Comparison of ENCODE assay signal across 8 mouse cellular contexts in the genomic region with DNA sequence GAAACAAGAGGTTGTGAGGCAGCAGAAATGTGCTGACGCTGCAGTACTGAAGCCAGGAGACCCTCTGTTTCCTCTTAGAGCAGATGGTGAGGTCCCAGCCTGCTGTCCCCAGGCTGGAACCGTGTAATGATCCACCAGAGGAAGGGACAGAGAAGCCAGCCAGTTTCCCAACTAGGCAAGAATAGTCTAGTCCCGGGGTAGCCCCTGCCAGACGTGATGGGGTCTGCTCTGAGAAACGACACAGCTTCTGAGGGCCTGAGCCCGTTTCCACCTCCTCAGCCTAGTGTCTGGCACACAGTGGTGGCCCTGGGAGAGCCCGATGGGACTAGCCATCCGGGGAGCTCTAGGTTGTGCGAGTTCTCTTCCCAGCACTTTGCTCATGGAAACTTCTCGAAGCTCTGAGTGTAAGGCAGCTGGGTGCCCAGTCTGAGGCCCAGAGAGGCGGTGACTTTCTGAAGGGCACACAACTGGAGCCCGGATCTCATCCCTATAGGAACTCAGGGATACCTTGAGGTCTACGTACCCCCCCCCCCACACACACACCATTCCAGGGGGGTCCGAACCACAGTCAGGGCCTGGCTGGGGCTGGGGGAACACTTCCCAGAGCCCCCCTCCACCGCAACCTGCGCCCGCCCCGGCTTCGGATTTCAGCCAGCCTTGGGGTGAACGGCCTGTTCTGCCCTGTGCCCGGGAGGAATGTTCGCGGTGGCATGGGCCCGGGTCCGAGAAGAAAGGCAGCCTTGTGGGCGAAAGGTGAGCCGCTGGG. TPM values are rescaled to one million over a fixed set of nuclear protein-coding genes. Genes with fewer than 3 reads are reported as not detected.
DNase-seq lines count a peak whose midpoint lies in the region; ATAC-seq and TF ChIP-seq lines count a peak whose summit lies in the region.
"Had no signal": no experiment of that assay in that cellular context is flagged by ENCODE, and none has a peak within 500 bp of the region (broad histone marks: within the 10 kb centered on the region; RNA-seq: fewer than 3 reads in every experiment).

No protein-coding gene starts in this region.

- no peak for DNase-seq in spleen, adult 2 months (ENCODE audit: low read depth in 1 of 2, low spot score in 2 of 2)
- no peak for DNase-seq in spleen, adult 18-20 months
- DNase-seq in liver, embryonic 13.5 days: no peak
- no peak for DNase-seq in frontal cortex, postnatal 10 days (ENCODE audit: low spot score in 2 of 2)
- no peak for DNase-seq in yolk sac, embryonic 10.5 days (ENCODE audit: low spot score)
- DNase-seq in spleen, postnatal 4 days (ENCODE audit: low spot score in 2 of 2): no peak
- DNase-seq: adrenal gland, postnatal 36 days had no signal

- peak overlapping the region; percentile 68 for H3K9ac ChIP-seq in heart, embryonic 14.5 days (ENCODE audit: low read length)
- 0 out of 2 replicates have a peak overlapping the region, but pooled peaks have one; percentile 1 for H3K9ac ChIP-seq in liver, embryonic 13.5 days

- H3K27ac ChIP-seq in spleen, adult 2 months (ENCODE audit: insufficient read depth, low read length): peak overlapping the region; percentile 36; the same call in 1 of the 2 replicates
- H3K27ac ChIP-seq in heart, embryonic 14.5 days (replicated peaks in 1 of 2; ENCODE audit: control insufficient read depth in 1 of 2, insufficient read depth in 1 of 2, low read depth in 2 of 2, low read length in 2 of 2): peak overlapping the region; percentile 44 to 71
- peak overlapping the region; percentile 2; the same call in 1 of the 2 replicates for H3K27ac ChIP-seq in liver, embryonic 13.5 days

- no peaks in the 10 kb centered on the region; the same call in 1 of the 2 replicates for H3K4me1 ChIP-seq in spleen, adult 2 months (ENCODE audit: control insufficient read depth, insufficient read depth, insufficient read length)
- peaks cover 40 to 47% of the 10 kb centered on the region in 2 experiments for H3K4me1 ChIP-seq in heart, embryonic 14.5 days (ENCODE audit: control insufficient read depth in 2 of 2, insufficient read depth in 2 of 2, low read length in 2 of 2)
- H3K4me1 ChIP-seq in liver, embryonic 13.5 days (replicated peaks): peaks cover 5% of the 10 kb centered on the region

- no peak for TF ChIP-seq POLR2A in spleen, adult 2 months (IDR thresholded peaks at IDR 0.05; ENCODE audit: low read depth, low read length)

- TF ChIP-seq CTCF in spleen, adult 2 months (IDR thresholded peaks at IDR 0.05; ENCODE audit: extremely low read depth, insufficient read depth, insufficient read length, insufficient replicate concordance): no peak

- no peak for ATAC-seq in heart, embryonic 14.5 days (ENCODE audit: insufficient number of reproducible peaks, insufficient read depth, low FRiP score, low read depth)
- no peak for ATAC-seq in liver, embryonic 13.5 days (ENCODE audit: low read depth)

- H3K36me3 ChIP-seq in spleen, adult 2 months (ENCODE audit: control insufficient read depth, insufficient read depth, low read length): no peaks in the 10 kb centered on the region
- no peaks in the 10 kb centered on the region for H3K36me3 ChIP-seq in heart, embryonic 14.5 days (ENCODE audit: control insufficient read depth, insufficient read depth, low read length)
- no peaks in the 10 kb centered on the region for H3K36me3 ChIP-seq in liver, embryonic 13.5 days

- H3K27me3 ChIP-seq in spleen, adult 2 months (ENCODE audit: control insufficient read depth, insufficient read depth, low read length): no peaks in the 10 kb centered on the region
- no peaks in the 10 kb centered on the region for H3K27me3 ChIP-seq in heart, embryonic 14.5 days (ENCODE audit: control insufficient read depth, insufficient read depth, low read length)
- H3K27me3 ChIP-seq in liver, embryonic 13.5 days: 0 out of 2 replicates have a peak, but pooled peaks cover 4% of the 10 kb centered on the region

- H3K9me3 ChIP-seq in heart, embryonic 14.5 days (ENCODE audit: control insufficient read depth, low read length): no peaks in the 10 kb centered on the region
- no peaks in the 10 kb centered on the region for H3K9me3 ChIP-seq in liver, embryonic 13.5 days (replicated peaks)

- no peak overlapping the region for H3K4me3 ChIP-seq in spleen, adult 2 months (ENCODE audit: extremely low read depth, insufficient read depth, insufficient read length)
- peak overlapping the region; percentile 18 to 25; a peak in 3 of 4 replicates for H3K4me3 ChIP-seq in heart, embryonic 14.5 days (ENCODE audit: control insufficient read depth in 1 of 2, insufficient read depth in 1 of 2, low read depth in 1 of 2, low read length in 2 of 2)
- H3K4me3 ChIP-seq in liver, embryonic 13.5 days (replicated peaks): no peak overlapping the region

- H3K4me2 ChIP-seq in heart, embryonic 14.5 days (ENCODE audit: low read length): peak overlapping the region; percentile 68
- peak overlapping the region; percentile 44 for H3K4me2 ChIP-seq in liver, embryonic 13.5 days

- WGBS in spleen, adult 2 months: 85% methylated on average over 27 of the region's 27 CpGs
- WGBS in heart, embryonic 14.5 days: 41% methylated on average over 27 of the region's 27 CpGs
- WGBS in liver, embryonic 13.5 days (ENCODE audit: insufficient replicate concordance): 52% methylated on average over 27 of the region's 27 CpGs

RNA-seq across cellular contexts. Expression of a gene that starts 35.0 kb away (rescaled TPM):
- 85.2 and 102 TPM in 2 replicates for polyA plus RNA-seq in spleen, adult 2 months (2012; rRNA removed)
- 166 and 175 TPM in 2 replicates for polyA plus RNA-seq in heart, embryonic 14.5 days (2014; fragmentation: Nextera tagmentation; extraction: Ambion mirVana)
- polyA plus RNA-seq in liver, embryonic 13.5 days (2015; fragmentation: Nextera tagmentation; extraction: Ambion mirVana): 205 and 229 TPM in 2 replicates

RNA-seq across cellular contexts. Expression of a gene that starts 58.9 kb away (rescaled TPM):
- polyA plus RNA-seq in spleen, adult 2 months (2012; rRNA removed): 21.0 and 28.1 TPM in 2 replicates
- polyA plus RNA-seq in heart, embryonic 14.5 days (2014; fragmentation: Nextera tagmentation; extraction: Ambion mirVana): 11.8 and 12.5 TPM in 2 replicates
- polyA plus RNA-seq in liver, embryonic 13.5 days (2015; fragmentation: Nextera tagmentation; extraction: Ambion mirVana): 1.8 and 2.5 TPM in 2 replicates

Comparison
In these comparisons a context has a peak if more than half of its experiments do, and no peak if none do; other contexts are left out.
1. H3K27ac ChIP-seq: peak in every context shown above with its lines; median percentile 58 in heart, embryonic 14.5 days; 36 in spleen, adult 2 months; 2 in liver, embryonic 13.5 days.
2. H3K4me3 ChIP-seq: peak in heart, embryonic 14.5 days (2 of 2); none in spleen, adult 2 months (single experiment) and liver, embryonic 13.5 days (single experiment).